In genomic region chr2:32824778-32825177, GRCm38 (mm10) we compare ENCODE assay signal across 26 mouse cellular contexts. TPM values are rescaled to one million over a fixed set of nuclear protein-coding genes. Genes with fewer than 3 reads are reported as not detected.
DNase-seq lines count a peak whose midpoint lies in the region; ATAC-seq and TF ChIP-seq lines count a peak whose summit lies in the region.
"Had no signal": no experiment of that assay in that cellular context is flagged by ENCODE, and none has a peak within 500 bp of the region (broad histone marks: within the 10 kb centered on the region; RNA-seq: fewer than 3 reads in every experiment).

No protein-coding gene starts in this region.

- H3K9me3 ChIP-seq in forebrain, embryonic 10.5 days = no peaks in the 10 kb centered on the region
- no peaks in the 10 kb centered on the region for H3K9me3 ChIP-seq in forebrain, embryonic 11.5 days (ENCODE audit: control insufficient read depth, low read length)
- H3K9me3 ChIP-seq in kidney, embryonic 15.5 days (replicated peaks) = no peaks in the 10 kb centered on the region
- no peaks in the 10 kb centered on the region for H3K9me3 ChIP-seq in neural tube, embryonic 11.5 days (ENCODE audit: control insufficient read depth, low read length)
- no peaks in the 10 kb centered on the region for H3K9me3 ChIP-seq in neural tube, embryonic 15.5 days (replicated peaks)
- H3K9me3 ChIP-seq in intestine, embryonic 16.5 days (ENCODE audit: control insufficient read depth, low read length) = no peaks in the 10 kb centered on the region
- H3K9me3 ChIP-seq: G1E; liver, embryonic 15.5 days; megakaryocyte, embryonic 14.5 days had no signal

- no peaks in the 10 kb centered on the region for H3K27me3 ChIP-seq in forebrain, embryonic 10.5 days (ENCODE audit: poor library complexity, severe bottlenecking)
- no peaks in the 10 kb centered on the region for H3K27me3 ChIP-seq in forebrain, embryonic 11.5 days (ENCODE audit: control insufficient read depth, insufficient read depth, low read length)
- no peaks in the 10 kb centered on the region for H3K27me3 ChIP-seq in kidney, embryonic 15.5 days
- no peaks in the 10 kb centered on the region for H3K27me3 ChIP-seq in kidney, adult 2 months (replicated peaks; ENCODE audit: control insufficient read depth, insufficient read depth, low read length)
- no peaks in the 10 kb centered on the region for H3K27me3 ChIP-seq in neural tube, embryonic 11.5 days (ENCODE audit: control insufficient read depth, insufficient read depth, low read length)
- no peaks in the 10 kb centered on the region for H3K27me3 ChIP-seq in neural tube, embryonic 15.5 days (replicated peaks)
- no peaks in the 10 kb centered on the region for H3K27me3 ChIP-seq in intestine, embryonic 16.5 days (replicated peaks; ENCODE audit: control insufficient read depth, insufficient read depth, low read length)
- H3K27me3 ChIP-seq: liver, embryonic 15.5 days had no signal

- no peak overlapping the region for H3K4me2 ChIP-seq in forebrain, embryonic 11.5 days (ENCODE audit: low read depth, low read length, severe bottlenecking)
- H3K4me2 ChIP-seq in kidney, embryonic 15.5 days = no peak overlapping the region
- no peak overlapping the region for H3K4me2 ChIP-seq in neural tube, embryonic 11.5 days (ENCODE audit: low read depth)
- no peak overlapping the region for H3K4me2 ChIP-seq in neural tube, embryonic 15.5 days
- H3K4me2 ChIP-seq in intestine, embryonic 16.5 days (ENCODE audit: low read depth, low read length) = no peak overlapping the region
- H3K4me2 ChIP-seq: liver, embryonic 15.5 days had no signal

- no peak overlapping the region for H3K9ac ChIP-seq in forebrain, embryonic 11.5 days (ENCODE audit: low read length)
- H3K9ac ChIP-seq in kidney, embryonic 15.5 days = no peak overlapping the region
- no peak overlapping the region for H3K9ac ChIP-seq in neural tube, embryonic 11.5 days (ENCODE audit: low read length)
- H3K9ac ChIP-seq in neural tube, embryonic 15.5 days (replicated peaks) = no peak overlapping the region
- no peak overlapping the region for H3K9ac ChIP-seq in intestine, embryonic 16.5 days (ENCODE audit: low read depth, low read length)
- H3K9ac ChIP-seq: liver, embryonic 15.5 days had no signal

- no peak for DNase-seq in forebrain, embryonic 10.5 days (ENCODE audit: extremely low spot score, low spot score)
- DNase-seq in forebrain, embryonic 11.5 days (ENCODE audit: low spot score) = no peak
- no peak for DNase-seq in kidney, adult 2 months
- DNase-seq in neural tube, embryonic 11.5 days (ENCODE audit: low spot score) = no peak
- no peak for DNase-seq in adrenal gland, adult 18-20 months (ENCODE audit: low spot score in 2 of 2)
- DNase-seq: adrenal gland, postnatal 25 days; cerebellum, adult 11-12 months; gastrocnemius, postnatal 14 days; heart, adult 18-20 months; heart, postnatal 4 days; kidney, adult 9 months; lung, postnatal 14 days; right cerebral cortex, postnatal 25 days; thymus, adult 18-20 months; thymus, postnatal 4 days had no signal

- no peak for TF ChIP-seq CTCF in kidney, adult 2 months (conservative IDR thresholded peaks at IDR 0.05; ENCODE audit: insufficient read depth, insufficient read length, low read depth, low read length)

- peaks cover 22% of the 10 kb centered on the region for H3K4me1 ChIP-seq in forebrain, embryonic 10.5 days
- H3K4me1 ChIP-seq in forebrain, embryonic 11.5 days (replicated peaks; ENCODE audit: control insufficient read depth, insufficient read depth, low read length) = peaks cover 2% of the 10 kb centered on the region; the same call in 1 of the 2 replicates
- H3K4me1 ChIP-seq in kidney, embryonic 15.5 days = peaks cover 23% of the 10 kb centered on the region
- 0 out of 2 replicates have a peak, but pooled peaks cover 3% of the 10 kb centered on the region for H3K4me1 ChIP-seq in kidney, adult 2 months (ENCODE audit: control insufficient read depth, insufficient read depth, low read length)
- peaks cover 19% of the 10 kb centered on the region for H3K4me1 ChIP-seq in neural tube, embryonic 11.5 days (ENCODE audit: control insufficient read depth, insufficient read depth, low read length)
- H3K4me1 ChIP-seq in neural tube, embryonic 15.5 days = peaks cover 16% of the 10 kb centered on the region
- H3K4me1 ChIP-seq in intestine, embryonic 16.5 days (ENCODE audit: control insufficient read depth, insufficient read depth, low read length) = peaks cover 16% of the 10 kb centered on the region

- WGBS in forebrain, embryonic 10.5 days = 88% methylated on average over 1 of the region's 1 CpGs
- 90% methylated on average over 1 of the region's 1 CpGs for WGBS in forebrain, embryonic 11.5 days
- 88% methylated on average over 1 of the region's 1 CpGs for WGBS in kidney, embryonic 15.5 days
- WGBS in kidney, adult 2 months = 88% methylated on average over 1 of the region's 1 CpGs
- 89% methylated on average over 1 of the region's 1 CpGs for WGBS in neural tube, embryonic 11.5 days
- 94% methylated on average over 1 of the region's 1 CpGs for WGBS in neural tube, embryonic 15.5 days
- 76% methylated on average over 1 of the region's 1 CpGs for WGBS in intestine, embryonic 16.5 days

- peak overlapping the region; percentile 72; the same call in 1 of the 2 replicates for H3K27ac ChIP-seq in forebrain, embryonic 10.5 days
- no peak overlapping the region for H3K27ac ChIP-seq in forebrain, embryonic 11.5 days (ENCODE audit: low read depth, low read length)
- peak overlapping the region; percentile 9; the same call in 1 of the 2 replicates for H3K27ac ChIP-seq in kidney, embryonic 15.5 days
- no peak overlapping the region for H3K27ac ChIP-seq in kidney, adult 2 months (ENCODE audit: insufficient read depth, low read depth, low read length)
- peak overlapping the region; percentile 75 for H3K27ac ChIP-seq in neural tube, embryonic 11.5 days (ENCODE audit: low read depth, low read length)
- H3K27ac ChIP-seq in neural tube, embryonic 15.5 days (replicated peaks) = no peak overlapping the region
- H3K27ac ChIP-seq in intestine, embryonic 16.5 days (ENCODE audit: low read length) = peak overlapping the region; percentile 14; the same call in 1 of the 2 replicates
- H3K27ac ChIP-seq: liver, embryonic 15.5 days had no signal

- no peak for TF ChIP-seq POLR2A in kidney, adult 2 months (IDR thresholded peaks at IDR 0.05; ENCODE audit: low read depth, low read length)

- H3K36me3 ChIP-seq in forebrain, embryonic 10.5 days (replicated peaks) = no peaks in the 10 kb centered on the region
- H3K36me3 ChIP-seq in forebrain, embryonic 11.5 days (ENCODE audit: control insufficient read depth, insufficient read depth, low read length) = no peaks in the 10 kb centered on the region
- H3K36me3 ChIP-seq in kidney, embryonic 15.5 days = no peaks in the 10 kb centered on the region
- no peaks in the 10 kb centered on the region for H3K36me3 ChIP-seq in kidney, adult 2 months (ENCODE audit: control insufficient read depth, insufficient read depth, low read length)
- H3K36me3 ChIP-seq in neural tube, embryonic 11.5 days (ENCODE audit: control insufficient read depth, insufficient read depth, low read length) = no peaks in the 10 kb centered on the region; the same call in 1 of the 2 replicates
- peaks cover 22% of the 10 kb centered on the region for H3K36me3 ChIP-seq in neural tube, embryonic 15.5 days
- H3K36me3 ChIP-seq in intestine, embryonic 16.5 days (ENCODE audit: control insufficient read depth, insufficient read depth, low read length) = no peaks in the 10 kb centered on the region
- H3K36me3 ChIP-seq: liver, embryonic 15.5 days had no signal

- H3K4me3 ChIP-seq in forebrain, embryonic 10.5 days = no peak overlapping the region
- H3K4me3 ChIP-seq in forebrain, embryonic 11.5 days (ENCODE audit: low read depth, low read length) = no peak overlapping the region
- H3K4me3 ChIP-seq in kidney, embryonic 15.5 days (replicated peaks) = no peak overlapping the region
- H3K4me3 ChIP-seq in kidney, adult 2 months (ENCODE audit: insufficient read depth, low read depth, low read length) = no peak overlapping the region
- H3K4me3 ChIP-seq in neural tube, embryonic 11.5 days (ENCODE audit: low read depth, low read length) = no peak overlapping the region
- no peak overlapping the region for H3K4me3 ChIP-seq in neural tube, embryonic 15.5 days (replicated peaks)
- no peak overlapping the region for H3K4me3 ChIP-seq in intestine, embryonic 16.5 days (ENCODE audit: low read length)
- H3K4me3 ChIP-seq: liver, embryonic 15.5 days; megakaryocyte, embryonic 14.5 days had no signal

- ATAC-seq in forebrain, embryonic 11.5 days (replicated peaks; ENCODE audit: low FRiP score) = no peak
- no peak for ATAC-seq in kidney, embryonic 15.5 days (replicated peaks; ENCODE audit: low FRiP score)
- no peak for ATAC-seq in neural tube, embryonic 11.5 days (ENCODE audit: insufficient read depth, low FRiP score, low TSS enrichment)
- ATAC-seq in neural tube, embryonic 15.5 days (ENCODE audit: low FRiP score) = no peak
- no peak for ATAC-seq in intestine, embryonic 16.5 days
- ATAC-seq: CD4-positive, CD25-positive, alpha-beta regulatory T cell, adult 4 months; forebrain, embryonic 14.5 days had no signal

RNA-seq across cellular contexts. Expression of gene Stxbp1, which starts 22.3 kb away (rescaled TPM):
- polyA plus RNA-seq in forebrain, embryonic 10.5 days (2016; fragmentation: Nextera tagmentation; extraction: Ambion mirVana) = 18.7 and 20.8 TPM in 2 replicates
- polyA plus RNA-seq in forebrain, embryonic 11.5 days (2014; fragmentation: Nextera tagmentation; extraction: Ambion mirVana) = 44.0 and 44.6 TPM in 2 replicates
- polyA plus RNA-seq in kidney, embryonic 15.5 days (2015; fragmentation: Nextera tagmentation; extraction: Ambion mirVana) = 16.5 and 19.3 TPM in 2 replicates
- 10.2 and 13.2 TPM in 2 replicates for polyA plus RNA-seq in kidney, adult 2 months (2012; rRNA removed)
- polyA plus RNA-seq in neural tube, embryonic 11.5 days (2014; fragmentation: Nextera tagmentation; extraction: Ambion mirVana) = 74.0 and 89.9 TPM in 2 replicates
- polyA plus RNA-seq in neural tube, embryonic 15.5 days (2015; fragmentation: Nextera tagmentation; extraction: Ambion mirVana) = 276 and 315 TPM in 2 replicates
- polyA plus RNA-seq in intestine, embryonic 16.5 days (2015; fragmentation: Nextera tagmentation; extraction: Ambion mirVana) = 18.1 TPM in 2 replicates
- 10 to 100 TPM; 22.1 to 36.6 TPM for total RNA-seq in adrenal gland, adult 18-20 months (2021)

RNA-seq across cellular contexts. Expression of gene Cfap157, which starts 40.5 kb away (rescaled TPM):
- 1.1 and 1.2 TPM in 2 replicates for polyA plus RNA-seq in forebrain, embryonic 10.5 days (2016; fragmentation: Nextera tagmentation; extraction: Ambion mirVana)
- 0.33 and 0.87 TPM in 2 replicates for polyA plus RNA-seq in forebrain, embryonic 11.5 days (2014; fragmentation: Nextera tagmentation; extraction: Ambion mirVana)
- 0.45 and 0.64 TPM in 2 replicates for polyA plus RNA-seq in kidney, embryonic 15.5 days (2015; fragmentation: Nextera tagmentation; extraction: Ambion mirVana)
- polyA plus RNA-seq in kidney, adult 2 months (2012; rRNA removed) = 0.12 TPM in 1 of 2 replicates, not detected in the other
- 0.87 TPM in 1 of 2 replicates, not detected in the other for polyA plus RNA-seq in neural tube, embryonic 11.5 days (2014; fragmentation: Nextera tagmentation; extraction: Ambion mirVana)
- 1.1 and 2.1 TPM in 2 replicates for polyA plus RNA-seq in neural tube, embryonic 15.5 days (2015; fragmentation: Nextera tagmentation; extraction: Ambion mirVana)
- 0.58 and 1.2 TPM in 2 replicates for polyA plus RNA-seq in intestine, embryonic 16.5 days (2015; fragmentation: Nextera tagmentation; extraction: Ambion mirVana)
- total RNA-seq in adrenal gland, adult 18-20 months (2021) = under 1 TPM in 1 of 2 experiments, not detected in 1; 0.16 TPM
- total RNA-seq: adrenal gland, postnatal 25 days; heart, adult 18-20 months; heart, postnatal 4 days; left cerebral cortex, postnatal 10 days; neutrophil, adult 5-6 weeks had no signal
- polyA plus RNA-seq: G1E; liver, embryonic 15.5 days; spleen, adult 2 months had no signal

RNA-seq across cellular contexts. Expression of gene Ptrh1, which starts 49.2 kb away (rescaled TPM):
- polyA plus RNA-seq in forebrain, embryonic 10.5 days (2016; fragmentation: Nextera tagmentation; extraction: Ambion mirVana) = 4.4 and 5.1 TPM in 2 replicates
- polyA plus RNA-seq in forebrain, embryonic 11.5 days (2014; fragmentation: Nextera tagmentation; extraction: Ambion mirVana) = 3.3 and 4.6 TPM in 2 replicates
- 5.1 and 5.5 TPM in 2 replicates for polyA plus RNA-seq in kidney, embryonic 15.5 days (2015; fragmentation: Nextera tagmentation; extraction: Ambion mirVana)
- 8.0 and 11.8 TPM in 2 replicates for polyA plus RNA-seq in kidney, adult 2 months (2012; rRNA removed)
- 3.4 and 3.6 TPM in 2 replicates for polyA plus RNA-seq in neural tube, embryonic 11.5 days (2014; fragmentation: Nextera tagmentation; extraction: Ambion mirVana)
- 6.1 and 7.5 TPM in 2 replicates for polyA plus RNA-seq in neural tube, embryonic 15.5 days (2015; fragmentation: Nextera tagmentation; extraction: Ambion mirVana)
- 5.4 and 6.3 TPM in 2 replicates for polyA plus RNA-seq in intestine, embryonic 16.5 days (2015; fragmentation: Nextera tagmentation; extraction: Ambion mirVana)
- 1 to 10 TPM; 5.4 to 9.9 TPM for total RNA-seq in adrenal gland, adult 18-20 months (2021)
- total RNA-seq: neutrophil, adult 5-6 weeks had no signal

RNA-seq across cellular contexts. Expression of gene Ttc16, which starts 49.3 kb away (rescaled TPM):
- 0.32 and 0.36 TPM in 2 replicates for polyA plus RNA-seq in forebrain, embryonic 10.5 days (2016; fragmentation: Nextera tagmentation; extraction: Ambion mirVana)
- polyA plus RNA-seq in forebrain, embryonic 11.5 days (2014; fragmentation: Nextera tagmentation; extraction: Ambion mirVana) = 0.80 and 0.84 TPM in 2 replicates
- 0.15 and 0.25 TPM in 2 replicates for polyA plus RNA-seq in kidney, embryonic 15.5 days (2015; fragmentation: Nextera tagmentation; extraction: Ambion mirVana)
- polyA plus RNA-seq in kidney, adult 2 months (2012; rRNA removed) = 1.1 TPM in 2 replicates
- polyA plus RNA-seq in neural tube, embryonic 11.5 days (2014; fragmentation: Nextera tagmentation; extraction: Ambion mirVana) = 0.27 and 1.1 TPM in 2 replicates
- polyA plus RNA-seq in neural tube, embryonic 15.5 days (2015; fragmentation: Nextera tagmentation; extraction: Ambion mirVana) = 0.50 and 0.70 TPM in 2 replicates
- polyA plus RNA-seq in intestine, embryonic 16.5 days (2015; fragmentation: Nextera tagmentation; extraction: Ambion mirVana) = 0.32 and 0.34 TPM in 2 replicates
- total RNA-seq in adrenal gland, adult 18-20 months (2021) = under 1 TPM; 0.13 to 0.26 TPM
- total RNA-seq: gastrocnemius, postnatal 14 days had no signal
- polyA plus RNA-seq: liver, embryonic 15.5 days had no signal

RNA-seq across cellular contexts. Expression of gene Fam129b, which starts 51.1 kb away (rescaled TPM):
- polyA plus RNA-seq in forebrain, embryonic 10.5 days (2016; fragmentation: Nextera tagmentation; extraction: Ambion mirVana) = 22.8 and 25.3 TPM in 2 replicates
- 13.8 and 15.4 TPM in 2 replicates for polyA plus RNA-seq in forebrain, embryonic 11.5 days (2014; fragmentation: Nextera tagmentation; extraction: Ambion mirVana)
- 44.5 and 47.7 TPM in 2 replicates for polyA plus RNA-seq in kidney, embryonic 15.5 days (2015; fragmentation: Nextera tagmentation; extraction: Ambion mirVana)
- 32.3 and 33.4 TPM in 2 replicates for polyA plus RNA-seq in kidney, adult 2 months (2012; rRNA removed)
- polyA plus RNA-seq in neural tube, embryonic 11.5 days (2014; fragmentation: Nextera tagmentation; extraction: Ambion mirVana) = 17.0 and 17.2 TPM in 2 replicates
- 30.7 and 34.7 TPM in 2 replicates for polyA plus RNA-seq in neural tube, embryonic 15.5 days (2015; fragmentation: Nextera tagmentation; extraction: Ambion mirVana)
- 35.4 and 37.8 TPM in 2 replicates for polyA plus RNA-seq in intestine, embryonic 16.5 days (2015; fragmentation: Nextera tagmentation; extraction: Ambion mirVana)
- total RNA-seq in adrenal gland, adult 18-20 months (2021) = 10 to 100 TPM; 19.1 to 32.7 TPM

Comparison
In these comparisons a context has a peak if more than half of its experiments do, and no peak if none do; other contexts are left out.
1. H3K27ac ChIP-seq: peak in forebrain, embryonic 10.5 days (single experiment), kidney, embryonic 15.5 days (single experiment), neural tube, embryonic 11.5 days (single experiment) and intestine, embryonic 16.5 days (single experiment); none in forebrain, embryonic 11.5 days (single experiment), kidney, adult 2 months (single experiment) and neural tube, embryonic 15.5 days (single experiment).